Mouse (Mus musculus) stomach, postnatal 0 days (tissue): Measurements from ENCODE around the gene Tlcd1. TPM values are rescaled to one million over a fixed set of nuclear protein-coding genes. Genes with fewer than 3 reads are reported as not detected.
A peak's percentile ranks its signal among the peaks of the same experiment; 100 is the strongest.

Experiments used
- ATAC-seq: fragments of 200-750 bp; cut with Nextera tagmentation; 2 replicates; pipeline ENCODE4 v1.8.0; 2017; ENCODE audit not compliant: low FRiP score, low TSS enrichment
- DNase-seq: peaks from one replicate; pipeline ENCODE4 v3.0.0-alpha.2; 2016; ENCODE audit warnings: low spot score
- H3K27ac ChIP-seq: fragments of 300-500 bp; sonication (generic); replicated peaks from 2 replicates; pipeline ENCODE4 v1.5.1; 2014; ENCODE audit warnings: mild to moderate bottlenecking, control low read depth
- H3K27me3 ChIP-seq: fragments of 300-500 bp; sonication (generic); 2 replicates; pipeline ENCODE4 v1.6.1; 2014; ENCODE audit warnings: low read length; ENCODE audit not compliant: control insufficient read depth, insufficient read depth
- H3K36me3 ChIP-seq: fragments of 300-500 bp; sonication (generic); 2 replicates; pipeline ENCODE4 v1.6.1; 2014; ENCODE audit warnings: low read length, mixed read lengths; ENCODE audit not compliant: control insufficient read depth, insufficient read depth
- H3K4me1 ChIP-seq: fragments of 300-500 bp; sonication (generic); replicated peaks from 2 replicates; pipeline ENCODE4 v1.6.1; 2014; ENCODE audit warnings: antibody characterized with exemption; ENCODE audit not compliant: control insufficient read depth, insufficient read depth
- H3K4me2 ChIP-seq: fragments of 300-500 bp; sonication (generic); replicated peaks from 2 replicates; pipeline ENCODE4 v1.6.1; 2014; ENCODE audit warnings: low read depth, mild to moderate bottlenecking, control low read depth, moderate library complexity
- H3K4me3 ChIP-seq: fragments of 300-500 bp; sonication (generic); 2 replicates; pipeline ENCODE4 v1.5.1; 2014; ENCODE audit warnings: low read depth, low read length, control low read depth
- H3K9ac ChIP-seq: fragments of 300-500 bp; sonication (generic); 2 replicates; pipeline ENCODE4 v1.6.1; 2014; ENCODE audit warnings: mild to moderate bottlenecking, low read length, control low read depth, mixed read lengths
- H3K9me3 ChIP-seq: fragments of 300-500 bp; sonication (generic); 2 replicates; pipeline ENCODE4 v1.6.1; 2016; ENCODE audit warnings: low read length; ENCODE audit not compliant: control insufficient read depth
- CTCF ChIP-seq: IDR thresholded peaks from 2 replicates; pipeline ENCODE4 v1.5.1; 2016; ENCODE audit warnings: antibody characterized with exemption, low read depth, mild to moderate bottlenecking, moderate library complexity
- EP300 ChIP-seq: optimal IDR thresholded peaks from 2 replicates; pipeline ENCODE3; 2016; ENCODE audit warnings: antibody characterized with exemption
- WGBS: fragments of 180-500 bp; shearing (Covaris S2); extraction: QIAGEN DNeasy Blood & Tissue Kit; methylation state at CpG from one replicate; pipeline ENCODE4 v1.1.7; 2014; 5-methylcytosine and 5-hydroxymethylcytosine counted together
- polyA plus RNA-seq: library from polyadenylated mRNA; unstranded; fragments of >200 nt; fragmentation: Nextera tagmentation; extraction: Ambion mirVana; gene quantifications from 2 replicates; pipeline ENCODE4 v1.2.1, GENCODE M21; 2015

Tlcd1 gene
- polyA plus RNA-seq, 1 experiment from 2014 or later, result 41.3 TPM

- DNase-seq (peak; percentile 76), ATAC-seq (no peak)
- 2% methylated on average over 29 of the region's 29 CpGs for WGBS
- Histone ChIP-seq H3K27me3 (no peaks in the 10 kb centered on the region), H3K4me3 (peak overlapping the region; percentile 58), H3K9me3 (no peaks in the 10 kb centered on the region), H3K4me1 (no peaks in the 10 kb centered on the region), H3K9ac (peak overlapping the region; percentile 61), H3K4me2 (peak overlapping the region; percentile 95), H3K27ac (peak overlapping the region; percentile 97), H3K36me3 (peaks cover 3% of the 10 kb centered on the region; the same call in 1 of the 2 replicates)
- TF ChIP-seq CTCF, result 0 out of 2 replicates have a peak, but pooled peaks have one; percentile 10
- TF ChIP-seq EP300, result no peak
Measured at GRCm38 (mm10) chr11:78178859-78179437, 2.4 kb downstream of the Tlcd1 start.

- Histone ChIP-seq H3K4me1 (no peaks in the 10 kb centered on the region), H3K9ac (no peak overlapping the region; the same call in 1 of the 2 replicates), H3K27ac (peak overlapping the region; percentile 97)
Measured at GRCm38 (mm10) chr11:78179438-78179999, 3.0 kb downstream of the Tlcd1 start.

GRCm38 (mm10) chr11:78180081-78180761 is 3.7 kb downstream of the Tlcd1 start:
- no peak for TF ChIP-seq EP300
- TF ChIP-seq CTCF, result no peak

More at GRCm38 (mm10) chr11:78179438-78179999, 3.0 kb downstream of the Tlcd1 start:
- H3K4me3 ChIP-seq, result peak overlapping the region; percentile 58
- H3K9me3 ChIP-seq, result no peaks in the 10 kb centered on the region
- peak overlapping the region; percentile 95 for H3K4me2 ChIP-seq
- WGBS, result 31% methylated on average over 8 of the region's 8 CpGs
- ATAC-seq, result no peak
- peaks cover 3% of the 10 kb centered on the region; the same call in 1 of the 2 replicates for H3K36me3 ChIP-seq
- no peak for DNase-seq
- no peaks in the 10 kb centered on the region for H3K27me3 ChIP-seq
- no peak for TF ChIP-seq CTCF
- TF ChIP-seq EP300, result no peak

GRCm38 (mm10) chr11:78181830-78182357 is 5.4 kb downstream of the Tlcd1 start:
- no peak overlapping the region for H3K27ac ChIP-seq
- TF ChIP-seq EP300 (no peak), CTCF (no peak)
- H3K27me3 ChIP-seq, result no peaks in the 10 kb centered on the region
- no peak for ATAC-seq
- peak overlapping the region; percentile 63 for H3K4me2 ChIP-seq
- peaks cover 3% of the 10 kb centered on the region; the same call in 1 of the 2 replicates for H3K36me3 ChIP-seq
- no peaks in the 10 kb centered on the region for H3K9me3 ChIP-seq
- 27% methylated on average over 2 of the region's 2 CpGs for WGBS
- no peaks in the 10 kb centered on the region for H3K4me1 ChIP-seq
- H3K9ac ChIP-seq, result no peak overlapping the region
- H3K4me3 ChIP-seq, result peak overlapping the region; percentile 84; the same call in 1 of the 2 replicates
- DNase-seq, result no peak

More at GRCm38 (mm10) chr11:78180081-78180761, 3.7 kb downstream of the Tlcd1 start:
- Histone ChIP-seq H3K27me3 (no peaks in the 10 kb centered on the region), H3K27ac (peak overlapping the region; percentile 97; the same call in 1 of the 2 replicates), H3K4me2 (0 out of 2 replicates have a peak overlapping the region, but pooled peaks have one; percentile 95), H3K9me3 (no peaks in the 10 kb centered on the region), H3K36me3 (peaks cover 3% of the 10 kb centered on the region; the same call in 1 of the 2 replicates), H3K4me3 (no peak overlapping the region), H3K9ac (no peak overlapping the region), H3K4me1 (no peaks in the 10 kb centered on the region)
- DNase-seq (no peak), ATAC-seq (no peak)
- WGBS, result 59% methylated on average over 6 of the region's 6 CpGs

GRCm38 (mm10) chr11:78182450-78182849 is 5.9 kb downstream of the Tlcd1 start:
- DNase-seq (no peak), ATAC-seq (no peak)
- Histone ChIP-seq H3K4me3 (peak overlapping the region; percentile 84), H3K4me2 (peak overlapping the region; percentile 63), H3K36me3 (peaks cover 3% of the 10 kb centered on the region; the same call in 1 of the 2 replicates), H3K27me3 (no peaks in the 10 kb centered on the region), H3K9me3 (no peaks in the 10 kb centered on the region), H3K9ac (peak overlapping the region; percentile 91), H3K4me1 (no peaks in the 10 kb centered on the region), H3K27ac (no peak overlapping the region)
- WGBS, result 5% methylated on average over 7 of the region's 7 CpGs
- TF ChIP-seq EP300 (no peak), CTCF (no peak)
